Mouse (Mus musculus) cerebellum, postnatal 14 days (tissue): Measurements from ENCODE around the gene Golga7b.

ENCODE experiments used
- DNase-seq, 2 experiments: peaks; one replicate each; pipeline ENCODE4 v3.0.0; 2021; ENCODE audit warnings: mixed read lengths in 2 of 2

The Golga7b gene

GRCm38 (mm10) chr19:42247519-42247918 lies at the start of gene Golga7b:
Gene Golga7b (plus strand): TSS chr19:42247574.
- DNase-seq, result no peak

- DNase-seq, result no peak
Observed at GRCm38 (mm10) chr19:42198026-42198425, 49.3 kb upstream of the Golga7b start.

GRCm38 (mm10) chr19:42201696-42202381 lies 45.5 kb upstream of the Golga7b start, which contains the start of gene Sfrp5:
Gene Sfrp5 (minus strand): TSS chr19:42202252.
- DNase-seq, result no peak

GRCm38 (mm10) chr19:42202467-42202866 lies 44.9 kb upstream of the Golga7b start:
- peak in 1 of 2 experiments; percentile 47 for DNase-seq

- DNase-seq, result peak; percentile 71 to 82
Observed at GRCm38 (mm10) chr19:42204306-42204705, 43.1 kb upstream of the Golga7b start.

- no peak for DNase-seq
Observed at GRCm38 (mm10) chr19:42205201-42205600, 42.2 kb upstream of the Golga7b start.

GRCm38 (mm10) chr19:42209485-42209884 lies 37.9 kb upstream of the Golga7b start:
- DNase-seq, result no peak

GRCm38 (mm10) chr19:42209976-42210375 lies 37.4 kb upstream of the Golga7b start:
- no peak for DNase-seq

GRCm38 (mm10) chr19:42211936-42212335 lies 35.4 kb upstream of the Golga7b start:
- no peak for DNase-seq

GRCm38 (mm10) chr19:42214601-42215000 lies 32.8 kb upstream of the Golga7b start:
- no peak for DNase-seq

GRCm38 (mm10) chr19:42216699-42217373 lies 30.5 kb upstream of the Golga7b start:
- peak; percentile 60 to 62 for DNase-seq

- peak; percentile 81 to 82 for DNase-seq
Observed at GRCm38 (mm10) chr19:42217374-42217763, 30.0 kb upstream of the Golga7b start.

- DNase-seq, result no peak
Observed at GRCm38 (mm10) chr19:42226451-42226850, 20.9 kb upstream of the Golga7b start.

GRCm38 (mm10) chr19:42229499-42230287 lies 17.7 kb upstream of the Golga7b start:
- DNase-seq, result no peak

- DNase-seq, result no peak
Observed at GRCm38 (mm10) chr19:42230288-42230568, 17.1 kb upstream of the Golga7b start.

GRCm38 (mm10) chr19:42230986-42231385 lies 16.4 kb upstream of the Golga7b start:
- DNase-seq, result peak; percentile 75 to 87

GRCm38 (mm10) chr19:42237602-42238340 lies 9.6 kb upstream of the Golga7b start:
- DNase-seq, result peak; percentile 20 to 22

- peak; percentile 31 to 44 for DNase-seq
Observed at GRCm38 (mm10) chr19:42238341-42238715, 9.0 kb upstream of the Golga7b start.

GRCm38 (mm10) chr19:42240881-42241280 lies 6.5 kb upstream of the Golga7b start:
- DNase-seq, result no peak

GRCm38 (mm10) chr19:42243401-42243800 lies 4.0 kb upstream of the Golga7b start:
- no peak for DNase-seq

GRCm38 (mm10) chr19:42246626-42247025 lies 748 bp upstream of the Golga7b start:
- DNase-seq, result no peak

GRCm38 (mm10) chr19:42249976-42250914 lies 2.9 kb downstream of the Golga7b start:
- no peak for DNase-seq
